Mouse (Mus musculus) lung, adult 2 months (tissue): ENCODE data around the gene Stk24. TPM values are rescaled to one million over a fixed set of nuclear protein-coding genes. Genes with fewer than 3 reads are reported as not detected.

Experiments
- DNase-seq: peaks from one replicate; pipeline ENCODE4 v3.0.0; 2022
- H3K4me1 ChIP-seq: fragments of 200-500 bp; 2 replicates; pipeline ENCODE4 v1.6.1; 2011; ENCODE audit warnings: low read length; ENCODE audit not compliant: control insufficient read depth, insufficient read depth
- H3K4me3 ChIP-seq: fragments of 200-500 bp; replicated peaks from 2 replicates; pipeline ENCODE3; 2011; ENCODE audit warnings: low read depth, mild to moderate bottlenecking, control low read depth, low read length; ENCODE audit errors: extremely low read depth
- CTCF ChIP-seq: fragments of 200-500 bp; IDR thresholded peaks from 2 replicates; pipeline ENCODE4 v1.5.1; 2011; ENCODE audit warnings: mild to moderate bottlenecking, low read length, control low read depth; ENCODE audit not compliant: insufficient read depth
- POLR2A ChIP-seq: fragments of 200-500 bp; IDR thresholded peaks from 2 replicates; pipeline ENCODE4 v1.6.1; 2011; ENCODE audit warnings: low read depth, mild to moderate bottlenecking, control low read depth, low read length, borderline replicate concordance; ENCODE audit errors: extremely low read depth
- WGBS: fragments of 180-500 bp; shearing (Covaris S2); methylation state at CpG from one replicate; pipeline ENCODE4 v1.1.7; 2018; 5-methylcytosine and 5-hydroxymethylcytosine counted together
- polyA plus RNA-seq: library from polyadenylated mRNA; depleted of rRNA; stranded (reverse); fragments of >200 nt; gene quantifications from 2 replicates; pipeline ENCODE4 v1.2.3, GENCODE M21; 2012

Stk24 gene
- polyA plus RNA-seq, 1 experiment: 26.9 TPM

DNA sequence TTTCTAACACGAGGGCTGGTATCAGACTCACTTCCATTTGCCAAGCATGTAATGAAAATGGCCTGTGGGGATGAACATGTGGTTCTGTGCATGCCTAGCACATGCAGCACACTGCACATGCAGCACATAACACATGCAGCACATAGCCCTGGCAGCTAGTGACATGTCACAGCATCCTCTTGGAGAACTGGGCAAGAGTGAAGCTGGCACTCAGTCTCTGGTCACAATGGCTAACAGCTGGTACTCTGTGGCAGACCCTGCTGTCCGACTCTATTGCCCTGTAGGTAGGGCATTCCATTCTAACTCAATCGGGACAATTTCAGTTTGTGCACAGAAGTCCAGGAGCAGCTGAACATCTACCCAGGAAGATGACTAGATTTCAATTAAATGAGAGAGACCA is 36.9 kb downstream of the Stk24 start:
- DNase-seq: no peak
- Histone ChIP-seq H3K4me3 (no peak overlapping the region), H3K4me1 (peaks cover 32% of the 10 kb centered on the region)
- TF ChIP-seq CTCF (no peak), POLR2A (no peak)
- 74% methylated on average over 3 of the region's 3 CpGs for WGBS

DNA sequence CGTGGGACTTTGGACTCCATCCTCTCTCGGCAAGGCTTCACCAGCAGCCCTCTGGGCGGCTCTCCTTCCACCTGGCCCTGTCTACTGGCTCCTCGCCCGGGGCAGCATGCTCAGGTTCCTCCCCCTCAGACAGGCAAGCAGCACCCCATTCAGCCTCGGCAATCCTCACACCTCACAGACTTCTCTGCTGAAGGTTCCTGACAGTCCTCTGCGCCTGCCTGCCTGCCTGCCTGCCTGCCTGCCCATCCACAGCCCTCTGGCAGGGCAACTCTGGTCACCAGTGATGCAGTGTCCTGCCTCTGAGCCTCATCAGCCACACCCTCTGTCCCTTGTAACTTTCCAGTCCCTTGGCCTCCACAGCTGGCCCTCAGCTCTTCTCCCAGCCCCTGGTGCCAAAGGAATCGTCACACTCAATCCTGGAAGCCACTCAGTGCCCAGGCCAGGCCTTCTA is 39.8 kb downstream of the Stk24 start:
- Histone ChIP-seq H3K4me1 (peaks cover 12% of the 10 kb centered on the region), H3K4me3 (no peak overlapping the region)
- 48% methylated on average over 8 of the region's 8 CpGs for WGBS
- no peak for DNase-seq
- TF ChIP-seq POLR2A (no peak), CTCF (no peak)

DNA sequence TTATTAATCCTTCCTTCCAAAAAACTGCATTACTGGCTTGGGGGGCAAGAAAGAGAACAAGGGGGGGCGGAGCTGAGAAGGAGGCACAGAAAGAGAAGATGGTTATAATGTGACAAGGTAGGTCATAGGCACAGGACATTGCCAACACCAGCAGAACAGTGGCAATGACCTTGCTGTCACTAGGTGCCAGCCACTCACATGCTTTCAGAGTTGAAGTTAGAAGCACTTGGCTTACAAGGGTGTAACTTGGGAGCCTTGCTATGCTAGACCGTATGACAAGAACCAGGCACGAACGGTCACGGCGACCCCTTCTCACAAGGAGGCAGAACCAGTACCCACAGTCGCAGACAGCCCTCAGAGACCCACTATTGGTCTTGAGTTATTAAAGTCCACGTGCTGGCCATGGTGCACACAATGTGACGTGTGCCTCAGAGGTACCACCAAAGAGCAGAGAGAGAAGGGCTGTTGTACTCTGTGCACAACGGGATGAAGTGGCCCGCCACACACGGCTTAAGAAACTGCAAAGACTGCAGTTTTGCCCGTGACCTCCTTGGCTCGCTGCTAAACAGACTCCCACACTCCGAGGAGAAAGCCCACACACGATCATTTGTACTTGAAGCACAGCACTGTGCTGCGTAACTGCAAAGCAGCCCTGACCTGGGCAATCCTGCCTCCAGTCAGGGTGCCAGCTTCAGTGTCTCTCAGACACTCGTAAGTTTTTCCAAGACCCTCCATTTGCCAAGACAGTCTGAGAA is 40.8 kb downstream of the Stk24 start:
- H3K4me3 ChIP-seq: no peak overlapping the region
- 69% methylated on average over 18 of the region's 18 CpGs for WGBS
- no peak for DNase-seq
- TF ChIP-seq POLR2A (no peak), CTCF (no peak)
- peaks cover 12% of the 10 kb centered on the region for H3K4me1 ChIP-seq

DNA sequence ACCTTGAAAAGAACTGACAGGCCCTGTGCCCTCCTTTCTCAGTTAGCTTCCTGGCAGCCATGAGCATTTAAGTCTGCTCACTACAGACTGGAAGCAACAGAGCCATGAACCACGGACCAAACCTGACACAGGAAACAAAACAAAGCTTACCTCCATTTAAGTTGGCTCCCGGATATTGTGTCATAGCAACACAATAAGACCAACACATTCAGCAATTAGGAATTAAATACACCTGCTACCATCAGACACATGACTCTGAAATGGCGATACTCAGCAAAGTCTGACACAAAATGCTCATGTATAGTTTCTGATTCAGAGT is 49.8 kb downstream of the Stk24 start:
- DNase-seq: no peak
- TF ChIP-seq POLR2A (no peak), CTCF (no peak)
- Histone ChIP-seq H3K4me3 (no peak overlapping the region), H3K4me1 (peaks cover 22% of the 10 kb centered on the region)
- 51% methylated on average over 3 of the region's 3 CpGs for WGBS

DNA sequence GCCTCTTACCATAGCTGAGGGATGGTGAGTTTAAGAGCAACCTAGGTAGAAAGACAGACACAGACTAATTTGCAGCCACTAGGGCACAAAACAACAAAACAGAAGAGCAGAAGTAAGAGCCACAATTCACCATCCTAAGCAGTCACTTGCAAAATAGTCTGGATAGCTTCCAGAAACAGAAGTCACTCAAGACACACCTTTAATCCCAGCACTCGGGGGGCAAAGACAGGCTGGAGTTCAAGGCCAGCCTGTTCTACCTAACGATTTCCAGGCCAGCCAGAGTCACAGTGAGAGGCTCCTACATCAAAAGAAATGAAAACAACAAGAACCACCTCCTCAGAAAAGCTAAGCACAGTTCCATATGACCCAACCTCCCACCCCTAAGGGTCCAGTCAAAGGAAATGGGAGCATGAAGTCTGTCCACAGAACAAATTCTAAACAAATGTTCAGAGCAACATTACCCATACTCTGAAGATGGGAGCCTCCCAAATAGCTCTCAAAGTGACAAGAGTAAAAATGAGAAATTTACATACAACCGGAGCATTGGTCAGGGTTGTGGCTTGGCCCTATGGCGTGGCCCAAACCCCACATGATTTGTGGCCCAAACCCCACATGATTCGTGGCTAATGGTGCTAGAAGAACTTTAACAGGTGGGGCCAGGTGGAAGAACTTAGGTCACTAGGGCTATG is 50.3 kb downstream of the Stk24 start:
- DNase-seq: no peak
- Histone ChIP-seq H3K4me3 (no peak overlapping the region), H3K4me1 (peaks cover 22% of the 10 kb centered on the region)
- 55% methylated on average over 5 of the region's 5 CpGs for WGBS
- TF ChIP-seq POLR2A: no peak
- TF ChIP-seq CTCF: no peak

DNA sequence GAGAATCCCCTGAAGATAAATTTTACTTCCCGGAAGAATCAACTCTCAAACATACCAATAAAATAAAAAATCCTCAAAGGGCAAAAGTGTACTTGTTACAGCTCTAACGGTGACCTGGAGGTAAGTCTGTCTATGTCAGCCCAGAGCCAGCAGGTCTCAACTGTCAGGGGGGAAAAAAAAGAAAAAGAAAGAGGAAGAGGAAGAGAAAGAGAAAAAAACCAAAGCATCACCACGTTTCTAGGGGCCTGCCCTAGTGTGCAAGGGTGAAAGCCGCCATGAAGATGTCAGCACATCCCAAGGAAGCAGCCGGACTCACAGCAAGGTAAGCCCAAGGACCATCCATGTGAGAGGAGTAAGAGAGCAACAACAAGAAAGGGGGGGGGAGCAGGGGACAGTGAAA is 50.9 kb downstream of the Stk24 start:
- TF ChIP-seq POLR2A: no peak
- TF ChIP-seq CTCF: no peak
- Histone ChIP-seq H3K4me1 (peaks cover 22% of the 10 kb centered on the region), H3K4me3 (no peak overlapping the region)
- 60% methylated on average over 5 of the region's 5 CpGs for WGBS
- no peak for DNase-seq

DNA sequence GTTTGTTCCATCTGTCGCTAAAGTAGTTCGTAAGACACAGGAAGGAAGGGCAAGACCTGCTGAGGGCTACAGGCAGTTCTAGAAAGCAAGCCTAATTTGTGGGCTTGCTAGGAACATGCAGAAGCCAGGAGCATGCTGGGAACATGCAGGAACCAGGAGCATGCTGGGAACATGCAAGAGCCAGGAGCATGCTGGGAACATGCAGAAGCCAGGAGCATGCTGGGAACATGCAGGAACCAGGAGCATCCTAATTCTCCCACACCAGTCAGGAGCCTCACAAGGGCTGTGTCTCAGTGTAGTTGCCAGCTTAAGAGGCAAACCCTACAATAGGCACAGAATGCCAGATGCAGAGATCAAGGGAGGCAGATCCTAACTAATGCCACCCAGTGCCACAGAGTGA is 53.4 kb downstream of the Stk24 start:
- WGBS: 41% methylated on average over 2 of the region's 2 CpGs
- no peak overlapping the region for H3K4me3 ChIP-seq
- H3K4me1 ChIP-seq: peaks cover 22% of the 10 kb centered on the region
- DNase-seq: no peak
- TF ChIP-seq CTCF (no peak), POLR2A (no peak)

DNA sequence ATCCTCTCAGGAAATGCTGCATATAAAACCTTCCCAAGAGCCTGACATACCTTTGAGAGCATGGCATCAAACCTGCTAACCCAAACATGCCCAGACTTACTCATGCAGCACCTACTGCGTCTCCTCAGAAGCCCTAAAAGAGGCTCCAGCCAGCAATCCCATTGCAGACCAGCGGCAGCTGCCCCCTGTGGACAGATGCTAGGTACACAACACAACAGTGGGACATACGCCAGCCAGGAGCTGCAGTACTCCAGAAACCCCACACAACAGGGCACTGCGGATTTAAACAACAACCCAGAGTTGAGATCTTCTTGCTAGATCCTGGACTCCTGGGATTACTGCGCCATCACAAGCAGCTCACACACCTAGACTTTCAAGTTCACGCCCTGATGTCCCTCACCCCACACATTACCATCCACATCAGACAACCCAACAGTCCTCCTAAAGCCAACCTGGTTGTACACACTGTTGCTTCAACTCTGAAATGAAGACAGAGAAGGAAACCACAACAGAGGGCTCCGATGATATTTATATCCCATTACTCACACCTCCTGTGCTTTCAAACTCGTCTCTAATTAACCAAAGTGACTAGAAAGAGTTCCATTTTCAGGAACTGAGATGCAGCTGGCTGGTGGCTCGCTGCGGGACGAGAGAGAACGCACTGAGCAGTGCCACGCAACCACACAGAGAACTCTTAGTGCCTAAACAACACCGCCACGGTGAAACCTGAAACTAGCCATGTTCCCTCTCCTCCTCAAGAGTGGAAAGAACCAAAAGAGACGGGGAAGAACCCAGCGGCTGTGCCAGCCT is 55.1 kb downstream of the Stk24 start:
- 72% methylated on average over 17 of the region's 17 CpGs for WGBS
- no peak for DNase-seq
- TF ChIP-seq CTCF (no peak), POLR2A (no peak)
- Histone ChIP-seq H3K4me1 (peaks cover 16% of the 10 kb centered on the region), H3K4me3 (no peak overlapping the region)

DNA sequence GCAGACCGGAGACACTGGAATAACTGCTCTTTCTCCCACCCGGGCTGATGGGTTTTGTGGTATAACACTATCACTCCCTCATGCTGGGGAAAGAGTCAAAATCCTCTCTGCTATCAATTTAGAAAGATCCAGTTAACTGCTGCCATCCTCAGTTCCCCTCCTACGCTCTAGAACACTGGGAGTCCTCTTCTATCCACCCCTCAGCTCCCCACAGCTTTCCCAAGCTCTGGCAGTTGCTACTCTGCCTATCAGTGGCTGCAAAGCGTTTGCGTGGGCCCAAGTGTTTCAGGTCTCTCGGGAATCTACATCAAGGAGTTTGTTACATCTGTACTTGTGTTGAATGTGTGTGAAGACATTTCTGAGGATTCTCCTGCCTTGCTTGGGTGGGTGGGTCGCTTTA is 57.2 kb downstream of the Stk24 start:
- no peak for DNase-seq
- Histone ChIP-seq H3K4me3 (no peak overlapping the region), H3K4me1 (peaks cover 14% of the 10 kb centered on the region)
- no peak for TF ChIP-seq POLR2A
- no peak for TF ChIP-seq CTCF
- 78% methylated on average over 7 of the region's 7 CpGs for WGBS
